Mouse (Mus musculus): Measurements from ENCODE around the gene Hsdl1. TPM values are rescaled to one million over a fixed set of nuclear protein-coding genes. Genes with fewer than 3 reads are reported as not detected.
A peak's percentile ranks its signal among the peaks of the same experiment; 100 is the strongest.

The Hsdl1 gene
- 10 to 100 TPM; 14.0 to 14.9 TPM for total RNA-seq (2021)
- long read RNA-seq, experiment 1, transcript Hsdl1-201 (5 exons, 3,141 nt), result major isoform, 5 of 10 reads
- long read RNA-seq, experiment 1, partial matches to known transcripts, result 0 of 10 reads
- long read RNA-seq, experiment 1, other reads (novel, unspliced or antisense), result 5 of 10 reads
- long read RNA-seq, experiment 2, transcript Hsdl1-201 (5 exons, 3,141 nt), result major isoform, 10 of 18 reads
- long read RNA-seq, experiment 2, partial matches to known transcripts, result 1 of 18 reads
- long read RNA-seq, experiment 2, other reads (novel, unspliced or antisense), result 7 of 18 reads

DNA sequence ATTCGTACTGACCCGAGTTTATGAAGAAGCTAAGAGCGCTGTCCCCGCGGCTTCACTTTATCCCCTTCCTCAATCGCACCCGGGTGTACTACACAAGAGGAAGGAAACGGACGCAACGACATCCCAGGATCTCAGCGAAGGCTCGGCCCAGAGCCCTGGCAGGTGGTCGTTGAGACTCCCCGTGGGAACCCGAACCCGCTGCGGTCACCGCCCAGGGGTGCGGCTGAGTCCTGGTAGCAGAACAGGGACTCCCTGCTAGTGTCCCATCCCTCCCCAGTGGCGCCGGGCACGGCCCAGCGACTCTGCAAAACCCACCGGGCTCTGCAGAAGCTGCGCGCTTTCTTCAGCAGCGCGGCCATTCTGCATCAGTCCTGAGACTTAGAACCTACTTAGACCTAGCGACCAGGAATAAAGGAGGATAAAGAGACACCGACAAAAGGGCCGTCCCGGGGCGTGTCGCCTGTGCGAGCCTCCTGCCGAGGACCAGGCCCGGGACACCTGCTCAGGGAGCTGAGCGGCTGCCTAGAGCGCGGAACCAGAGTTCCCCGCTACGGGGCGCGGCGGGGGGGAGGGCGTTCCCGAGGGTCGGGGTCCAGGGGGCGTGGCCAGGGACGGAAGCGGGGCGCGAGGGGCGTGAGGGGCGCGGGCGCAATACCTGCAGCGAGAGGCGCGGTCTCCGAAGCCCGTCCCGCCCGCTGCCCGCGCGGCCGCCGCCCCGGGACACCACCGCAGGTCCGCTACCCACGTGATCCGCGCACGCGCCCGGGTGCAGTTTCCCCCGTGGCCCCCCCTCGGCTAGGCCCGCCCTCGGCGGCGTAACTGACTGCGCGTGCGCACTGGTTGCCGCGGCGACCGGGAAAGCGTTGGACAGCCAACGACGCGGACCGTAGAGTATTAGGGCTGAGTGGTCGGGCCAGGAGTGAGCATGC, at the start of gene Hsdl1, which contains the start of gene Dnaaf1:
Gene Hsdl1, minus strand, starts transcription at position 747 of the 929 bp plus-strand sequence.
Gene Dnaaf1, plus strand, starts transcription at position 799 of the 929 bp plus-strand sequence.
- peak; percentile 92 to 95 for DNase-seq
- intact Hi-C loops (cut with DNase I), result no loop called here

- peak in 1 of 2 experiments; percentile 17 for DNase-seq
- intact Hi-C loops (cut with DNase I), result no loop called here
These were observed 48.8 kb upstream of the Hsdl1 start for GRCm38 (mm10) chr8:119623744-119624143.

DNA sequence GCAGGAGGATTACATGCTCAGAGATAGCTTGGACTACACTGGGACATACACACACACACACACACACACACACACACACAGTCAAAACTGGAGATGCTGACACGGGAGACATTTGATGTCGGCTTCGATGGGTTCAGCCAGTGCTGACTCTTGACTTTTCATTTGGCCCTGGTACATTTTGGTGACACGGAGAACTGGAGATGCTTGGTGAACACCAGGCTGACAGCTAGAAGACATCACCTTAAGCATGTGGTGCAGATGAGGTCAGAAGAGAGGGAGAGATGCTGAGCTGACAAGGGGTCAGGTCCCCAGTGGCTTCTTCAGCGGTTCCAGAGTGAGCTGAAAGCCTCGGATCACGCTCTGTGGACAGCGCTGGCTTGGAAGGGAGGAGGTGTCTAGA, 48.1 kb upstream of the Hsdl1 start:
- DNase-seq, result peak in 1 of 2 experiments; percentile 14
- intact Hi-C loops (cut with DNase I), result no loop called here

DNA sequence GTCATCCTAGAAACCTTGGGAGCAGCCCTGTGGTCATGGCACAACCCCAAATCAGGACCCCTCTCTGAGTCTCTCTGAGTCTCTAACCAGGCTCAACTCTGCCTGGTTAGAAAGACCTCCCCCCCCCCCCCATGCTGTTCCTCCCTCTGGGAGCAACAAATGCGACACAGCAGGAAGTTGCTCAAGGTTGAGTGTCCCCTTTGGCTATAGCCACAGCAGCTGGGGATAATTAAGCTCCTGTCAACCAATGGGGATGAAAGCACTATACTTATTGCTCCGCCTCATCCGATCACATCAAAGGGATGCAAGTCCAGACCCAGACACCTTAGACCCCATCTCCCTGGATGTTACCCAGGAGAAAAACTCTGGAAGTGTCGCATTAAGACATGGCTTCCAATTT, 47.6 kb upstream of the Hsdl1 start:
- intact Hi-C loops (cut with DNase I), result no loop called here
- DNase-seq, result no peak

GRCm38 (mm10) chr8:119620848-119621465, 46.0 kb upstream of the Hsdl1 start:
- DNase-seq, result no peak
- intact Hi-C loops (cut with DNase I), result no loop called here

GRCm38 (mm10) chr8:119620116-119620840, 45.3 kb upstream of the Hsdl1 start:
- intact Hi-C loops (cut with DNase I), result no loop called here
- no peak for DNase-seq

GRCm38 (mm10) chr8:119618887-119619286, 43.9 kb upstream of the Hsdl1 start:
- DNase-seq, result no peak
- intact Hi-C loops (cut with DNase I), result no loop called here

DNA sequence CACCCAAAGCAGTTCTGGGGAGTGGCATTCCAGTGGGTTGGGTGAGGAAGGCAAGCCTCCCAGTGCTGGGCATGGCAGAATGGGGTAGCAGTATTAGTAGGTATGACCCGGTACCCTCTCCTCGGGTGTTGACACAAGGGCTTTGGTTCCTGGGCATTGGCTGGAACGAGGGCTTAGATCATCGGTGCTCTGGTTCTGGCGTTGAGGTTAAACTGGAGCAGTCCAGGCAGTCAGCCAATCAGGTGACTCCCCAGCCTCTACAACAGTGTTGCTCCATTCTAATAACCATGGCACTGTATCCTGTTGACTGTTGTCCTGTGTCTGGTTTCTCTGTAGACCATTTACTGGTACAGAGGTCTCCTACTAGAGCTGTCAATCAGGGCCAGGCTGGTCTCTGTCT, 42.6 kb upstream of the Hsdl1 start:
- no peak for DNase-seq

DNA sequence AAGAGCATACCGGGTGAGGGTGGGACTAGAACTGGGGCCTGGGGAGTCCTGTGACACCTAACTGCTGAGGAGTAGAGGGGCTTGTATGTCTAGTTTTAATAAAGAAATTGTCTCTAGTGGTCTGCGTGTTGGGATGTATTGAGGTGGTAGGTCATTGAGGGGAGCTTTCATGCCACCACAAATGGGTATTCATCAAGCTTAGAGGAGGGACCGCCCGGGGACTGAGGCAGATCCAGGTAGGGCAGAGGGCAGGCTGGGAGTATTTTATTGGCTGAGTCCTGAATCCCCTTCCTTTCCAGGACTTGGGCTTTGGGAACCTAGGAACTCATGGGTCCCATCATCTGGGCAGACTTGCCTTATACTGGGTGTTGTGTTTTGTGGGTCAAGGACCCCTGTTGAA, 41.8 kb upstream of the Hsdl1 start:
- intact Hi-C loops (cut with DNase I), result no loop called here
- no peak for DNase-seq

More for the DNA sequence above, 42.6 kb upstream of the Hsdl1 start:
- intact Hi-C loops (cut with DNase I), result no loop called here

GRCm38 (mm10) chr8:119616358-119616757, 41.4 kb upstream of the Hsdl1 start:
- no peak for DNase-seq
- intact Hi-C loops (cut with DNase I), result no loop called here

DNA sequence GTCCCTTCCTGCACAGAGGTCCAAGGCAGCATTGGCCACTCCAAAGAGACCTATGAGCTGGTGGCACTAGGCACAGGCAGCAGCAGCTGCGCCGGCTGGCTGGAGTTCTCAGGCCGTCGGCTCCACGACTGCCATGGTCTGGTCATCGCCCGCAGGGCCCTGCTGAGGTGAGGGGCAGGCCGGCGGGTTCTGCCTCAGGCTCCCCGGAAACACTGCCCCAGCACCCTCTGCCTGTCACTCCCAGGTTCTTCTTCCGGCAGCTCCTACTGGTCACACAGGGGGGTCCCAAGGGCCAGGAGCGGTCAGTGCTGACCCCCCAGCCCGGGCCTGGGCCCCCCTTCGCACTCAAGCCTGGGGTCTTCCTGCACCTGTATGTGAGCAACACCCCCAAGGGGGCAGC, 40.1 kb upstream of the Hsdl1 start:
- intact Hi-C loops (cut with DNase I), result no loop called here
- no peak for DNase-seq

DNA sequence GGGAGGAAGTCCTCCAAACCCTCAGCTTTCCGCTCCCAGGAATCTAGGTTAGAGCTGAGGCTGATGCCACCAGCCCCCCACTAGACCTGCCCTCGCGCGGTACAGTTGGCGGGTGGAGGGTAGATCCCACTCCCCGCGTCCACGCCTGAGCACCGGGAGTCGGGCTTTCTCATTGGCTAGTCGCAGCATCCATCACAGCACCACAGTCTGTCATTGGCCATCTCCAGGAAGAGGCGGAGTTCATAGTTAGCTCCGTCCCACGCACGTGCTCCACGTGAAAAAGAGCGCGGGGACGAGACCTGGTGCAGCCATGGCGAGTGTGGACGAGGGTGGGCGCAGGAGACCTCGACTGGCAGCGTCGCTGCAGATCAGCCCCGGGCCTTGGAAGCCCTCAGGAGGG, 37.5 kb upstream of the Hsdl1 start, which contains the start of gene Adad2:
Gene Adad2, plus strand, starts transcription at position 277 of the 400 bp plus-strand sequence.
- intact Hi-C loops (cut with DNase I), result no loop called here

DNA sequence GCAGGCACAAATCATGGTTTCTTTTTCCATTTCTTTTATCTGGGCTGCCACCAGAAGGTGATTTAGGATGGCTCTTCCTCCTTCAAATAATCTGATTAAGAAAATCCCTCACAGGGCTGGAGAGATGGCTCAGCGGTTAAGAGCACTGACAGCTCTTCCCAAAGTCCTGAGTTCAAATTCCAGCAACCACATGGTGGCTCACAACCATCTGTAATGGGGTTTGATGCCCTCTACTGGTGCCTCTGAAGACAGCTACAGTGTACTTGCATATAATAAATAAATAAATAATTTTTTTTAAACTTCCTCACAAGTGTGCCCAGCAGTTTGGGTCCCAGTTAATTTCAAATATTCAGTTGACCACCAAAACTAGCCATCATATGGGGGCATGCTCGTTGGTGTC, 31.2 kb upstream of the Hsdl1 start:
- intact Hi-C loops (cut with DNase I), result no loop called here
- no peak for DNase-seq

More for the DNA sequence above, 37.5 kb upstream of the Hsdl1 start, which contains the start of gene Adad2:
- no peak for DNase-seq

DNA sequence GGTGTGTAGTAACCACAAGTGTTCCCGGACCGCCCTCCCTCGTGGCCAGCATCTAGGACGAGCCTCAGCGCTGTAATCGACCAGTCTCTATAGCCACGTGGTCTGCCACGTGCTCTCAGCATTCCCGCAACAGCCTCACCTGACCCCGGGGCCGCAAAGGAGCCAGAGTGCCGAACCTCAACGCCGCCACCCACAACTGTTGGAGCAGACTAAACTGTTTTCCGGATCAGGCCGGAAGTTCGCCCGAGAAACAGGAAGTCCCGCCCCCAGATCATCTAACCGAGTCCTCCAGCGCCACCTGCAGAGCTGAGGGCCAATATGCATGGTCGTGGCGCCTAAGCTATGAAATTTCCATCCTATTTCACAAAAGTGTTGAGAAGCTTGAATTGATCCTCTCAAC, 30.0 kb upstream of the Hsdl1 start, which contains the start of gene Taf1c:
Gene Taf1c, minus strand, starts transcription at position 227 of the 400 bp plus-strand sequence.
- intact Hi-C loops (cut with DNase I), result loop anchor here (5.0 kb wide), 2 partner anchors 83 to 158 kb away; partner anchors contain the start of gene Necab2
- DNase-seq, result peak; percentile 86 to 92

- no peak for DNase-seq
- intact Hi-C loops (cut with DNase I), result loop anchor here (5.0 kb wide), 2 partner anchors 82 to 157 kb away; partner anchors contain the start of gene Necab2
These were observed 29.4 kb upstream of the Hsdl1 start for GRCm38 (mm10) chr8:119604398-119604803.

DNA sequence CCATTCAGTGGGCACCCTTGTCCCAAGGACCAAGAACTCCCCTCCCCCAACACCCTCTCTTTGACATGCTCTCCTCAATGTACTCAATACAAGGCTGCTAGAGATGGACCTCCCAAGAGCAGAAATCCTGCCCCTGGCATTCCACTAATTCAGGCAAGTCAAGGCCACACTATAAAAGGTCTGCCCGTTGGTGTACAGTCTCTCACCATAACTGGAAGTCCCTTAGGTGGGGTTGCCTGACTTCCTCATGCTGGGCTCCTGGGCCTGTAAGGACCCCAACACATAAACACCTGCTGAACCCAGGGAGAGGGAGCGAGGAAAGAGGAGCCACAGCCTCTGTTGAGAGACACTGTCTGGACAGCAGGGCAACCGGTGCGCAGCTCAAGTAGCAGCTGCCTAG, 28.8 kb upstream of the Hsdl1 start:
- intact Hi-C loops (cut with DNase I), result loop anchor here (5.0 kb wide), 2 partner anchors 81 to 156 kb away; partner anchors contain the start of gene Necab2
- no peak for DNase-seq

GRCm38 (mm10) chr8:119591456-119591855, 16.5 kb upstream of the Hsdl1 start:
- intact Hi-C loops (cut with DNase I), result no loop called here
- DNase-seq, result no peak

DNA sequence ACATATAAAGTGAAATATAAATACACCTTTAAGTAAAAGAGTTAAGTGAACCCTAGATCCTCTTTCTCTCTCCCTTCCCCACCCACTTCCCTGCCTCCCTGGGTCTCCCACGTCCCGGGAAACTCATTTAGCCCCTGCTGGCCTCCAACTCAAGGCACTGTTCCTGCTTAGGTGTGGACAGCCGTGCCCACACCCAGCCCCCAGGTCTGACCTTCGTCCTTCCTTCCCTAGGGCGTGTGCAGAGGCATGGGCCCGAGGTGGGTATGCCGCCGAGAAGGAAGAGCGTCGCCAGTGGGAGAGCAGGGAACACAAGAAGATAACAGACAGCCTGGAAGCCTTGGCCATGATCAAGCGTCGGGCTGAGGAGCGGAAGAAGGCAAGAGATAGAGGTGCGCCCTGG, 15.4 kb upstream of the Hsdl1 start:
- no peak for DNase-seq
- intact Hi-C loops (cut with DNase I), result no loop called here

GRCm38 (mm10) chr8:119588844-119589243, 13.9 kb upstream of the Hsdl1 start:
- DNase-seq, result no peak
- intact Hi-C loops (cut with DNase I), result no loop called here

DNA sequence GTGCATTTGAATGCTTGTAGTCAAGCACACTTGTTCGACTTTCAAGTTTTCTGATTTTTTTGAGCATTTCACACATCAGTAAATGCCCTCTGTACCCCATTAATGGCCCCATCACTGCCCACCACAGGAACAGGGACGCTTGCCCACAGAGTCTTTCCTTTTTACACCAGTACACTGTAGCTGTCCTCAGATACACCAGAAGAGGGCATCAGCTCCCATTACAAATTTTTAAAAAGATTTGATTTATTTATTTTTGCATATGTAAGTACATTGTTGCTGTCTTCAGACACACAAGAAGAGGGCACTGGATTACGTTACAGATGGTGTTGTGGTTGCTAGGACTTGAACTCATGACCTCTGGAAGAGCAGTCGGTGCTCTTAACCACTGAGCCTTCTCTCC, 13.3 kb upstream of the Hsdl1 start:
- intact Hi-C loops (cut with DNase I), result no loop called here
- no peak for DNase-seq

Measured in gastrocnemius, postnatal 36 days (tissue).